ENCODE assay signal across 23 mouse cellular contexts in genomic region chr9:40458559-40459303, GRCm38 (mm10).
DNase-seq lines count a peak whose midpoint lies in the region; ATAC-seq and TF ChIP-seq lines count a peak whose summit lies in the region.
"Had no signal": no experiment of that assay in that cellular context is flagged by ENCODE, and none has a peak within 500 bp of the region (broad histone marks: within the 10 kb centered on the region; RNA-seq: fewer than 3 reads in every experiment).

No protein-coding gene starts in this region.

- ATAC-seq in lung, embryonic 14.5 days (ENCODE audit: insufficient read depth), result no peak
- no peak for ATAC-seq in embryonic facial prominence, embryonic 15.5 days (ENCODE audit: insufficient number of reproducible peaks, low FRiP score, low TSS enrichment, low read depth)
- ATAC-seq: forebrain, embryonic 15.5 days; hindbrain, embryonic 16.5 days; liver, embryonic 12.5 days; liver, postnatal 0 days; lung, postnatal 0 days; midbrain, embryonic 16.5 days had no signal

- H3K36me3 ChIP-seq in kidney, adult 2 months (ENCODE audit: control insufficient read depth, insufficient read depth, low read length), result no peaks in the 10 kb centered on the region; the same call in 1 of the 2 replicates
- no peaks in the 10 kb centered on the region for H3K36me3 ChIP-seq in lung, embryonic 14.5 days (ENCODE audit: insufficient read depth)
- no peaks in the 10 kb centered on the region for H3K36me3 ChIP-seq in embryonic facial prominence, embryonic 15.5 days
- H3K36me3 ChIP-seq: forebrain, embryonic 10.5 days; forebrain, embryonic 15.5 days; G1E; hindbrain, embryonic 10.5 days; liver, embryonic 12.5 days; midbrain, embryonic 10.5 days had no signal

- H3K9me3 ChIP-seq in lung, embryonic 14.5 days (ENCODE audit: low read depth, low read length), result no peaks in the 10 kb centered on the region
- H3K9me3 ChIP-seq in embryonic facial prominence, embryonic 15.5 days (replicated peaks), result no peaks in the 10 kb centered on the region
- H3K9me3 ChIP-seq: forebrain, embryonic 10.5 days; forebrain, embryonic 15.5 days; hindbrain, embryonic 10.5 days; liver, embryonic 12.5 days; midbrain, embryonic 10.5 days had no signal

- peak overlapping the region; percentile 53 for H3K27ac ChIP-seq in kidney, adult 2 months (ENCODE audit: insufficient read depth, low read depth, low read length)
- H3K27ac ChIP-seq in lung, embryonic 14.5 days (ENCODE audit: low read depth), result no peak overlapping the region
- peak overlapping the region; percentile 39; the same call in 1 of the 2 replicates for H3K27ac ChIP-seq in embryonic facial prominence, embryonic 15.5 days (replicated peaks)
- H3K27ac ChIP-seq: forebrain, embryonic 10.5 days; forebrain, embryonic 15.5 days; hindbrain, embryonic 10.5 days; liver, embryonic 12.5 days; midbrain, embryonic 10.5 days had no signal

- 52% methylated on average over 4 of the region's 4 CpGs for WGBS in kidney, adult 2 months
- 30% methylated on average over 4 of the region's 4 CpGs for WGBS in lung, embryonic 14.5 days
- WGBS in embryonic facial prominence, embryonic 15.5 days, result 58% methylated on average over 4 of the region's 4 CpGs

- peak; percentile 68 for DNase-seq in adrenal gland, adult 2 months
- DNase-seq in adrenal gland, adult 18-20 months (ENCODE audit: low spot score in 2 of 2), result no peak
- no peak for DNase-seq in kidney, adult 2 months
- DNase-seq in kidney, adult 18-20 months, result no peak
- DNase-seq in lung, embryonic 14.5 days, result peak; percentile 45
- no peak for DNase-seq in lung, postnatal 14 days
- DNase-seq in neural tube, embryonic 10.5 days (ENCODE audit: extremely low spot score, low spot score), result no peak
- DNase-seq: adrenal gland, postnatal 36 days; cerebellum, adult 2 months; cerebellum, postnatal 25 days; heart, postnatal 14 days; layer of hippocampus, postnatal 36 days; liver, postnatal 0 days had no signal

- H3K4me1 ChIP-seq in kidney, adult 2 months (ENCODE audit: control insufficient read depth, insufficient read depth, low read length), result peaks cover 47% of the 10 kb centered on the region
- H3K4me1 ChIP-seq in lung, embryonic 14.5 days (ENCODE audit: insufficient read depth), result peaks cover 11% of the 10 kb centered on the region; the same call in 1 of the 2 replicates
- H3K4me1 ChIP-seq in embryonic facial prominence, embryonic 15.5 days, result peaks cover 28% of the 10 kb centered on the region

- no peak overlapping the region for H3K9ac ChIP-seq in lung, embryonic 14.5 days
- no peak overlapping the region for H3K9ac ChIP-seq in embryonic facial prominence, embryonic 15.5 days
- H3K9ac ChIP-seq: forebrain, embryonic 15.5 days; liver, embryonic 12.5 days; liver, postnatal 0 days had no signal

- H3K4me2 ChIP-seq in lung, embryonic 14.5 days, result no peak overlapping the region
- no peak overlapping the region for H3K4me2 ChIP-seq in embryonic facial prominence, embryonic 15.5 days (replicated peaks)
- H3K4me2 ChIP-seq: forebrain, embryonic 15.5 days; liver, embryonic 12.5 days had no signal

- no peak for TF ChIP-seq CTCF in kidney, adult 2 months (conservative IDR thresholded peaks at IDR 0.05; ENCODE audit: insufficient read depth, insufficient read length, low read depth, low read length)
- TF ChIP-seq CTCF in lung, embryonic 14.5 days (IDR thresholded peaks at IDR 0.05; ENCODE audit: low read depth), result no peak

- no peak for TF ChIP-seq POLR2A in kidney, adult 2 months (IDR thresholded peaks at IDR 0.05; ENCODE audit: low read depth, low read length)

- no peak overlapping the region for H3K4me3 ChIP-seq in kidney, adult 2 months (ENCODE audit: insufficient read depth, low read depth, low read length)
- H3K4me3 ChIP-seq in lung, embryonic 14.5 days (ENCODE audit: low read depth, low read length), result no peak overlapping the region
- no peak overlapping the region for H3K4me3 ChIP-seq in embryonic facial prominence, embryonic 15.5 days (replicated peaks)
- H3K4me3 ChIP-seq: forebrain, embryonic 10.5 days; forebrain, embryonic 15.5 days; hindbrain, embryonic 10.5 days; liver, embryonic 12.5 days; midbrain, embryonic 10.5 days had no signal

- H3K27me3 ChIP-seq in kidney, adult 2 months (replicated peaks; ENCODE audit: control insufficient read depth, insufficient read depth, low read length), result no peaks in the 10 kb centered on the region
- H3K27me3 ChIP-seq in lung, embryonic 14.5 days (ENCODE audit: insufficient read depth, low read length), result no peaks in the 10 kb centered on the region
- H3K27me3 ChIP-seq in embryonic facial prominence, embryonic 15.5 days, result no peaks in the 10 kb centered on the region
- H3K27me3 ChIP-seq: forebrain, embryonic 15.5 days had no signal

Comparison
In these comparisons a context has a peak if more than half of its experiments do, and no peak if none do; other contexts are left out.
1. DNase-seq: peak in adrenal gland, adult 2 months (single experiment) and lung, embryonic 14.5 days (single experiment); none in adrenal gland, adult 18-20 months (0 of 2), kidney, adult 2 months (single experiment), kidney, adult 18-20 months (single experiment), lung, postnatal 14 days (single experiment) and neural tube, embryonic 10.5 days (single experiment).